Mouse (Mus musculus): ENCODE measurements around the gene Actn1.
A peak's percentile ranks its signal among the peaks of the same experiment; 100 is the strongest.

The Actn1 gene

DNA sequence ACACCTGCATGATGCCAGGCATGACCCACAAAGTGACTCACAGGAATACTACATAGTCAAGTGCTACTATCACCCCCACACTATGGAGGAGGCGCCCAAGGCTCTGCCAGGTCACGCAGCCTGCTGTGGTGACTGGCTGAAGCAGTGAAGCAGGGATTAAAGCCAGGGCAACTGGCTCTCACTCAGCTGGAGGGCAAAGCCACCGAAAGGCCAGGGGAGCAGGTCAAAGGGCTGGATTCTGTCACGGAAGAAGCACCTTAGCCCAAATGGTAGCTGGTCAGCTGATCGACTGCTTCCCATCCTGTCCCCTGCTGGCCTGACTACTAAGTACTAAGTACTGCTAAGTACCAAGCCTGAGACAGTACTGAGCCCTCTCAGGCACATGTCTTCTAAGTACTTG is 76.1 kb downstream of the Actn1 start:
- DNase-seq (ENCODE audit: low read depth, low spot score), result no peak

GRCm38 (mm10) chr12:80181831-80182230 is 78.3 kb downstream of the Actn1 start:
- DNase-seq (ENCODE audit: low read depth, low spot score), result no peak

DNA sequence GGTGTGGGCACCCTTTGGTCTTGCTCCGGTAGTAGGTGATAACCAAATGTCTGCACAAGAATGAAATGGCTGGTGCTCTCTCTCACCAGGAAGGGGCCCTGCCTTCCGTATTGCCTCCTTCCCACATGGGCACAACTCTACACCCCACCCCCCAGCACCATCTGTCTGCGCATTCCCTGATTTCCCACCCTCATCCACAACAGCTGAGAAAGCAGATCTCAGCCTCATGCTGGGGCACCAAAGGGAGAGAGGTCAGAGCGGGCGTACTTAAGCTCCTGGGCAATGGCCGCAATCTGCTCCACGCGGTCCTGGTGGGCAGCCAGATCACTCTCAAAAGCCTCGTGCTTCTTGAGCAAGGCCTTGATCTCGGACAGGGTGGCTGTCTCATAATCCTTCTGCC is 82.1 kb downstream of the Actn1 start:
- no peak for DNase-seq (ENCODE audit: low read depth, low spot score)

GRCm38 (mm10) chr12:80168736-80169135 is 91.4 kb downstream of the Actn1 start:
- no peak for DNase-seq (ENCODE audit: low read depth, low spot score)

GRCm38 (mm10) chr12:80168178-80168686 is 91.9 kb downstream of the Actn1 start:
- peak; percentile 83 for DNase-seq (ENCODE audit: low read depth, low spot score)

DNA sequence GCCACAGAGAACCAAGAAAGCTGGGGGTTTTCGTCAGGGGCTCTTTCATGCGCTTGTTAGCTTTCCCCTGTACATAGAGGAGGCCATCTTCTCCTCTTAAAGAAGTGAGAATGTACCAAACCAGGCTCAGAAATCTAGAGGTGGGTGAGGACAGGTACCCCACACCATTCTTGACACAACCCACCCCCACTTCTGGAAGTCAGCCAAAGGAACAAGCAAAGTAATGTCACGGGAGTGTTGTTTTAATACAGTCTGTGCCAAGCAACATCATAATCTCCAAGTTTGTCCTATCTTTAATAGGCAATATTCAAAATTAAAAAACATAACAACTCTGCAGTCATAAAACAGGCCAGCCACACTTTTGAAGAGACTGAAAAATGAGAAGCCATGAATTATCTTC is 92.8 kb downstream of the Actn1 start:
- no peak for DNase-seq (ENCODE audit: low read depth, low spot score)

GRCm38 (mm10) chr12:80166651-80167050 is 93.5 kb downstream of the Actn1 start:
- peak; percentile 13 for DNase-seq (ENCODE audit: low read depth, low spot score)

GRCm38 (mm10) chr12:80164526-80164925 is 95.6 kb downstream of the Actn1 start:
- no peak for DNase-seq (ENCODE audit: low read depth, low spot score)

DNA sequence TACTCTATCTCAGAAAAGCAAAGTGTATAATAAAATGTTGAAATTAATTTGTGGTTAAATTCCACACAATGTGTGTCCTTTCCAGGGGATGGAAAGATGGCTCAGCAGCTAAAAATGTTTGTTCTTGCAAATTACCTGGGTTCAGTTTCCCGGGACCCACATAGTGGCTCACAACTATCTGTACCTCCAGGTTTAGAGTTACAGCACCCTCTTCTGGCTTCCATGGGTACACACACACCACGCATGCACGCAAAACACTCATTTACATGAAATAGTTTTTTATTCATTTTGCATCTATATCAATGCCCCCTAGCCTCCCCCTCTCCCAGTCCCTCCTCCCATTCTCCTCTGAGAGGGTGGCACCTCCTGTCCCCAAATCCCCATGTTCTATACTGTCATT is 97.7 kb downstream of the Actn1 start:
- no peak for DNase-seq (ENCODE audit: low read depth, low spot score)

DNA sequence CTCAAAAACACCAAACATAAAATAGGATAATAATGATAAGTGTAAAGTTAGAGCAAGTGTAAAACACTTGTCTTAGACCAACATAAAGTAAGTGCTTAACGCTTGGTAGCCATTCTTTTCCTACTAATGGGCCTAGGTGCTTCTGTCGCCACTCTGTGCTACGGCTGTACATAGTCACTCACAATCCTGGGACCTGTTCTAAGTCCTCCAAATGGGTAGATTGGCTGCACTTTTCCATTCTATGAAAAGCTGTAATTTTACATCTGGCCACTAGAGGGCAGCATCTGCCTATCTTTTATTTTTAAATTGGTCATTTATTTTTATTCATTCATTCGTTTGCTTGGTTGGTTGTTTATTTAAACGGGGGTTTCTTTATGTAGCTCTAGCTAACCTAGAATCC is 102.5 kb downstream of the Actn1 start:
- no peak for DNase-seq (ENCODE audit: low read depth, low spot score)

DNA sequence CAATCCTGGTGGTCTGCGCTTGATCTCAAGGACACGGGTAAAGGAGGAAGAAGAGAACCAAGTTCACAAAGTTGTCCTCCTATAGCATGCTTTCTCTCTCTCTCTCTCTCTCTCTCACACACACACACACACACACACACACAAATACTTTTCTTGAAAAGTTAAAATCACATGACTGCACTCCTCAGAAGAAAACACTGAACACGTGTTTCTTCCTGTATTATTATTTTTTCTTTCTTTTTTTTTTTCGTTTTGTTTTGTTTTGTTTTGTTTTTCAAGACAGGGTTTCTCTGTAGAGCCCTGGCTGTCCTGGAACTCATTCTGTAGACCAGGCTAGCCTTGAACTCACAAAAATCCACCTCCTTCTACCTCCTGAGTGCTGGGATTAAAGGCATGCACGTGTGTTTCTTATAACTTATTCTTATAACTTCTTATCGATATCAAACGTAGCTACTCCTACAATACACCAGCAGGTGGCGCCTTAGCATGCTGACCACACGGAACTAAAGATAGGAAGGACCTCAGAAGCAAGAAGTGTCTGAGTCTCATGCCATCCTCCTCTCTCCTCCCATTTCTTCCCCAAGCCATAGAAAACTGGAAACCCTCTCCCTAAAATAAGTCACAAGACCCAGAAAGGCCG is 106.4 kb downstream of the Actn1 start:
- no peak for DNase-seq (ENCODE audit: low read depth, low spot score)

- DNase-seq (ENCODE audit: low read depth, low spot score), result no peak
These were observed 107.1 kb downstream of the Actn1 start for GRCm38 (mm10) chr12:80153078-80153477.

DNA sequence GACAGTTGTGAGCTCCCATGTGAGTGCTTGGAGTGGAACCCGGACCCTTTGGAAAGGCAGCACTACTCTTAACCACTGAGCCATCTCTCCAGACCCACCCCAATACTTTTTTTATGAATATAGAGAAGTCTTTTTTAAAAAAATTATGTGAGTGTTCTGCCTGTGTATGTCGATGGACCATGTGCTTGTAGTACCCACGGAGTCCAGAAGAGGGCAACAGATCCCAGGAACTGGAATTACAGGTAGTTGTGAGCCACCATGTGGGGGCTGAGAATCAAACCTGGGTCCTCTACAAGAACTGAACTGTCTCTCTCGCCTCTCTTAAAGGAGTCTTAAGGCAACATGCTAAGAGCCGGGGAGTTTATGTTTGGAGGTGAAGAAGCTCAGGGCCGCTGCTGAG is 108.3 kb downstream of the Actn1 start:
- no peak for DNase-seq (ENCODE audit: low read depth, low spot score)

DNA sequence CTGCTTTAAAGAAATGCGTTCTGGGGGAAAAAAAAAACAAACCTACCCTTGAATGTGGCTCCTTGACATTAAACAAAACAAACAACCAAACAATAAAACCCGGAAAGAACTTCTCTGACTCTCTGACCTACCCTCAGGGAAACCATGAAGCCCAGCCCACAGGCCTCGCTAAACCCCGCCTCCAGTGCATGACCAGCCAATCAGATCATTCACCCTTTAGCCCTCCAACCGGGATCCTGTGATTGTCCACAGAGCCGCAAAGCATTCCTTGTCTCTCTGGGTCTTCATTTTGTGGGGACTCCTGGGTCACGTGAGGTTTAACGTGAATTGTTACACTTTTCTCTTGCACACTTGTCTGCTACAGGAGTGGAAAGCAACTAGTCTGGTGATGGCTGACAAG is 109.5 kb downstream of the Actn1 start:
- DNase-seq (ENCODE audit: low read depth, low spot score), result no peak

GRCm38 (mm10) chr12:80147563-80148214 is 112.5 kb downstream of the Actn1 start:
- DNase-seq (ENCODE audit: low read depth, low spot score), result no peak

DNA sequence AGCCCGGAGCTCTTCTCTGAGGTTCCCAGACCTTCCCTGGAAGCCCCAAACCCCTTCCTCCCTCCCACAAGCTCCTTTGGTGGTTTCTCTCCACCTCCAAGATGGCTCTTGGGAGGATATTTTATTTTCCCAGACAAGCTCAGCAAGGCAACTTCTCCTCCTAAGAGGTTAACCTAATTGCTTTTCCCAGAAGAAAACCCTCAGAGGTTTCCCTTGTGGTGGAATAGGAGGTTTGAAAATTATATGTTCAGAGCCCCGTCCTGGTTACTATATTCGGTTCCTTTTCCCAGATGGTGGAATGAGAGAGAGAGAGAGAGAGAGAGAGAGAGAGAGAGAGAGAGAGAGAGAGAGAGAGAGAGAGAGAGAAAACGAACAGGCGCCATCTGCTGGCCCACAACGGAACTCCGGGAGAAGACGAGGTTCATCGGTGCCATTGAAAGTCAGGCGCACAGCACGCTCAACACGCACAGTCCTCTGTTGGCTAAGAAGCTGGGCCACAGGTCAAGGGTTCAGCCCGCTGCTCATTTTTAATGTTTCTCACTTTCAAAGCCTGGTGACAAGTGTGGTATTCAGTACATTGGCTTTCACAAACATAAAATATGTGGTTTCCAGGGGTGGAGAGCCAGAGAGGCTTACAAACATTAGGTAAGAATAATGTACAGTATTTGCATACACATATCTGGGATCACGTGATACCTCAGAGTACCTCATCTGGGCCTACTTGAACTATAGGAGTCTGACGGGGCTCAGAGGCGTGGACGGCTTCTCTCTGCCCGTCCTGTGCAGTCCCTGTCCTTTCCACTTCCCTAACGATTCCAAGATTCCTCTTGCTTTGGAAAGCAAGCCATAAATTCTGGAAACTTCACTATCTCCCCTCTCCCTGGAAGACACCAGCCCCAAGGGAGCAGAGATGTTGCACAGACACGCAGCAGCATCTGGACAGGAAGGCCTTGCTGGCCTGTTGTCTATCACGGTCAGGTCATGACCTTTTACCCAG is 113.6 kb downstream of the Actn1 start:
- DNase-seq (ENCODE audit: low read depth, low spot score), result no peak

DNA sequence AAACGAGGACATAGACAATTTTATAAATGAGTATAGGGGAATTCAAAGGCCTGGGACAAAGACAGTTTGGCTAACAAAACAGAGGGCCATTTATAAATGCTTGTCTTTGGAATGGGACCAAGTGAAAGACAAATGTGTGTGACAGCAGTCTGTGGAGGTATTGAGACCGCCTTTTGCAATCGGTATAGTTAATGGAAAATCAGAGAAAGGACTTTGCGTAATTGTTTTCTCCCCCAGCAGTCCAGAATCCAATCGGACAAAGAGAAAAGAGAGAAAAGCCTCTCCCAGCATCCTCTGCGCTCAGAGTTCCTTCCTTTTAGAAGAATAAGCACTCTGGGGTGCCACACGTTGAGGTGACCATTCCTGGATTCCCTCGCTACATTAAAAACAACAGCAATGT is 114.8 kb downstream of the Actn1 start:
- DNase-seq (ENCODE audit: low read depth, low spot score), result no peak

DNA sequence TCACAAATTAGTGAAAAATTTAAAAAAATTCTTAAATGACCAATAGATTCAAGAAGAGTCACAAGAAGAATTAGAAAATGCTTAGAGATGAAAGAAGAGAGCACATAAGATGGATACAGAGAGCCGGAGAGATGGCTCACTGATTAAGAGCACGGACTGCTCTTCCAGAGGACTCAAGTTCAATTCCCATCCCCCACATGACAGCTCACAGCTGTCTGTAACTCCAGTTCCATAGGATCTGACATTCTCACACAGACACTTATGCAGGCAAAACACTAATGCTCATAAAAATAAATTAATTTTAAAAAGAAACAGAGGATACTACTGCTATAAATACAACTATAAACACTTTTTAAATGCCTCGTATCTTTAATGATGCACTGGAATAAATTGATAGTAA is 115.3 kb downstream of the Actn1 start:
- no peak for DNase-seq (ENCODE audit: low read depth, low spot score)

DNA sequence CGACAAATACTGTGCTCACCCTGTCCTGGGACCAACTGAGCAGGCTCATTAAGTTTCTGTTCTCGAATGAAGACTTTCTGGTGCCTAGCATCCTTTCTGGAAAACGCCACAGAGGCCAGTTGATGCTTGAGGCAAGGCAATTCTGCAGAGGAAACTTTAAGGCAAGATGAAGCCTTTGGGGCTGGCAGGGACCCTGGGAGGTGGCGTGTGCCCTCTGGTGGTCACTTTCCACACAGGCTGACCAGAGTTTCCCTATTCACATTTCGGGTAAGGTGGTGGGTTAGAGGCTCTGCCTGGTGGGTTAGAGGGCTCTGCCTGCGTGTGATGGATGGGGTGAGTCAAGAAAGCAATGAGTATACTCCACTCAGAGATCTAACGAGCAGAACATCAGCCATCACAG is 118.7 kb downstream of the Actn1 start:
- DNase-seq (ENCODE audit: low read depth, low spot score), result no peak

GRCm38 (mm10) chr12:80141011-80141410 is 119.2 kb downstream of the Actn1 start:
- no peak for DNase-seq (ENCODE audit: low read depth, low spot score)

DNA sequence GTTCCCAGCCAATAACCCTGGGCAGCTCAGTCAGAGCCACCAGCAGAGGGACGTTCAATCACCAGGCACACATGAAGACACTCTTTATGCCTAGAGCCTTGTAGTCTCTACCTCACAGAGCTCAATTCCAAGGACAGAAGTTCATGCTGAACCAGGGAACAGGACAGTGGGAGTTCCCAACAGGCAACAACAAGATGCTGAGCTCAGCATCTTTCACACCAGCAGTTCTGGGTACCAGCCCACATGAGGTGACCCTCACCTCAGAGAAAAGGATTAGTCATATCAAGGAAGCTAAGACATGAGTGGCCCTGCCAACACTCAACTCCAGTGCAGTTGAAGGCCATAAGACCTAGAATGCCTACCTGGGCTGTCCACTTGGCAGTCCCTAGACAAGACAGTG is 122.4 kb downstream of the Actn1 start:
- no peak for DNase-seq (ENCODE audit: low read depth, low spot score)

DNA sequence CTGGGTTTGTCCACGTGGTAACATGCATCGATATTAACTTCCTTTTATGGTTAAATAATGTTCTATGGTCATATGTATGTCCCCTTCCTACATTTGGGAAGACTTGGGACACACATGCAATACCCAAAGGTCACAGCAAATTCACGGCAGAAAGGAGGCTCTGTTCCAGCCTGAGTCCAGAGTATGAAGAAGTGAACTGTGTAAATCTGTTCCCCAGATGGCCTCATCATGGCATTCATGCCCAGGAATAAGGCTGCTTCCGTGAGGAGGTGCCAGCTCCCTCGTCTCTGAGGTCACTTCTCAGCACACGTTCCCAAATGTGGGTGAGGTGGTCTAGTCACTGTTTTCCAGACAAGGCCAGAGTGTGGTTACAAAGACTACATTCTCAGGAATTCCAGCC is 122.9 kb downstream of the Actn1 start:
- no peak for DNase-seq (ENCODE audit: low read depth, low spot score)

All from telencephalon, adult 2 months (tissue).